Mouse (Mus musculus) testis, adult 2 months (tissue): ENCODE results near the gene Zbtb7a. TPM values are rescaled to one million over a fixed set of nuclear protein-coding genes. Genes with fewer than 3 reads are reported as not detected.

Source experiments
- H3K27ac ChIP-seq: fragments of 200-500 bp; 2 replicates; pipeline ENCODE4 v1.5.1; 2012; ENCODE audit warnings: low read depth, low read length; ENCODE audit not compliant: control insufficient read depth, insufficient read depth
- H3K27me3 ChIP-seq: fragments of 200-500 bp; 2 replicates; pipeline ENCODE4 v1.6.1; 2012; ENCODE audit warnings: mild to moderate bottlenecking, low read length, moderate library complexity; ENCODE audit not compliant: control insufficient read depth, insufficient read depth
- H3K36me3 ChIP-seq: fragments of 200-500 bp; 2 replicates; pipeline ENCODE4 v1.6.1; 2012; ENCODE audit warnings: mild to moderate bottlenecking, low read length; ENCODE audit not compliant: control insufficient read depth, insufficient read depth
- H3K4me1 ChIP-seq: fragments of 200-500 bp; 2 replicates; pipeline ENCODE4 v1.6.1; 2012; ENCODE audit warnings: low read length; ENCODE audit not compliant: control insufficient read depth, insufficient read depth
- H3K4me3 ChIP-seq: fragments of 200-500 bp; 2 replicates; pipeline ENCODE4 v1.5.1; 2012; ENCODE audit warnings: low read depth, mild to moderate bottlenecking, low read length, moderate library complexity, mixed read lengths; ENCODE audit not compliant: control insufficient read depth
- CTCF ChIP-seq: fragments of 200-500 bp; IDR thresholded peaks from 2 replicates; pipeline ENCODE4 v1.5.1; 2012; ENCODE audit warnings: low read depth, mild to moderate bottlenecking, inconsistent platforms, low read length, moderate library complexity; ENCODE audit not compliant: control insufficient read depth, insufficient read depth, insufficient replicate concordance
- POLR2A ChIP-seq: fragments of 200-500 bp; IDR thresholded peaks from 2 replicates; pipeline ENCODE4 v1.6.1; 2012; ENCODE audit warnings: low read depth, mild to moderate bottlenecking, inconsistent platforms, low read length, moderate library complexity; ENCODE audit not compliant: control insufficient read depth
- polyA plus RNA-seq: library from polyadenylated mRNA; depleted of rRNA; stranded (reverse); fragments of >200 nt; gene quantifications from 2 replicates; pipeline ENCODE4 v1.2.3, GENCODE M21; 2012

Gene Zbtb7a
- polyA plus RNA-seq, 1 experiment = 5.6 TPM

DNA sequence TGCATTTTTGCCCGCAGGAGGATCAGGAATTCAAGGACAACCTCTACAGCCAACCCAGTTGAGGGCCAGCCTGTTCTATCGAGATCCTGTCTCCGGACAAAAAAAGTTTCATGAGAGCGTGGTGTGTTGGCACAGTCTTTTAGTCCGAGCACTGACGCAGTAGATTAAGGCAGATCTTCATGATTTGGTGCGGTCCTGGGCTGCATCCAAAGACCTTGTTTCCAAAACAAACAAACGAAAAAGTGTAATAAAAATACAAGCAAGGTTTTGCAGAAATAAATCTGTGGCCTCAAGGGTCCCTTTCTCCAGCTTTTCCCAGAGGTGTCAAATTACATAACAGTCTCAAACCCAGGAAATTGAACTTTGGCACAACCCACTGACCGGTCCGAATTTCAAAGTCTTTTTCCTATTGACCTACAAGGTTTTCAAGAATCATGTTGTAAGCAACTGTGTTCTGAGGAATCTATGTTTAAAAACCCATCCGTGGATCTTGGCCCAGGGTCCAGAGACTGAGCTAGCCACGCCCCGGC is 41.0 kb downstream of the Zbtb7a start:
- peak overlapping the region; percentile 97 for H3K27ac ChIP-seq
- H3K27me3 ChIP-seq = no peaks in the 10 kb centered on the region
- no peaks in the 10 kb centered on the region; the same call in none of the 2 replicates for H3K36me3 ChIP-seq
- no peak for TF ChIP-seq POLR2A
- no peak for TF ChIP-seq CTCF
- H3K4me1 ChIP-seq = peaks cover 24% of the 10 kb centered on the region
- H3K4me3 ChIP-seq = peak overlapping the region; percentile 94

DNA sequence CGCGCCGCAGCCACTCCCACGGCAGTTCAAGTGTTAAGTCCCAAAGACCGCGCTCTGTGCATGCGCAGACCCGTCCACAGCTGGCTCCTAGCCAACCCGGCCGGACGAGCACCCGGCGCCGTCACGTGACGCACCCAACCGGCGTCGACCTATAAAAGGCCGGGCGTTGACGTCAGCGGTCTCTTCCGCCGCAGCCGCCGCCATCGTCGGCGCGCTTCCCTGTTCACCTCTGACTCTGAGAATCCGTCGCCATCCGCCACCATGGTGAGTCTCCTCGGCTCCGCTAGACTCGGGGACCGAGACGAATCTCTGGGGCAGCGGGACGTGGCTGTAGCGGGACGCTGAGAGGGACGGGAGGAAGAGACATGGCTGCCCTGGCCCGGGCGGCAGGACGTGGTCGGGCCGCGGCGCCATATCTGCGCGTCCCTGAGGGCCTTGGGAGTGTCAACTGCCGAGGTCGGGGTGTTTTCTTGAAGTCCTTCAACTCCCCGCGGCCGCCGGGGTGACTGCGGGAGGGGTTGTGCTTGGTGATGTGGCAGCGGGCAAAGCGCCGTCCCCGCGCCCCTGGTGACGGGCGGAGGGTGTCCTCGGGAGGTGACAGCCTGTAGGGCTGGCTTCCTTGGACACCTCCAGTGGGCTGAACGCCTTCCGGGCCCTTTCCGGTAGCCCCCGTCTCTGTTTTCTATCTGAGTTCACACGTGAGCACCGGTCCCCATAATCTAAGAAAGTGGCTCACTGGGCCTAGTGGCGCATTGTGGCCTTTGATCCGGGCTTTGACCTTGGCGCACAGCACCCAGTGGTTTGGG is 41.6 kb downstream of the Zbtb7a start, which contains the start of gene Eef2:
Gene Eef2 (plus strand): TSS at position 166 of the 806 bp plus-strand sequence.
- peaks cover 24% of the 10 kb centered on the region for H3K4me1 ChIP-seq
- no peaks in the 10 kb centered on the region for H3K27me3 ChIP-seq

DNA sequence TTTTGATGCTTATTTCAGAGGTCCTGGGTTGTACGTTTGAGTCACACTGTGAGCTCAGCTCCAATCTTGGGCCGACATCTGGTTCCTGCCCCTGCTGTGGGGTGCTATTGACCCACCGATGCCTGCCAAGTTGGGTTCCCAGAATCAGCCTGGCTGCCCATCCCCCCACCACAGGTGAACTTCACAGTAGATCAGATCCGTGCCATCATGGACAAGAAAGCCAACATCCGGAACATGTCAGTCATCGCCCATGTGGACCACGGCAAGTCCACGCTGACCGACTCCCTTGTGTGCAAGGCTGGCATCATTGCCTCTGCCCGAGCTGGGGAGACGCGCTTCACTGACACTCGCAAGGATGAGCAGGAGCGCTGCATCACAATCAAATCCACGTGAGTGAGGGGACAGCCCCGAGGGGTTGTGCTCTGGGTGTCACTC is 42.5 kb downstream of the Zbtb7a start:
- Histone ChIP-seq H3K4me3 (peak overlapping the region; percentile 94), H3K27ac (peak overlapping the region; percentile 97), H3K27me3 (no peaks in the 10 kb centered on the region), H3K4me1 (peaks cover 27% of the 10 kb centered on the region), H3K36me3 (no peaks in the 10 kb centered on the region; the same call in none of the 2 replicates)
- TF ChIP-seq POLR2A (peak; percentile 24; the same call in 1 of the 2 replicates), CTCF (no peak)

More for the DNA sequence above, 41.6 kb downstream of the Zbtb7a start, which contains the start of gene Eef2:
- peak within 1 kb of the TSS; percentile 97 for H3K27ac ChIP-seq
- TF ChIP-seq CTCF = peak; percentile 2; the same call in 1 of the 2 replicates
- peak; percentile 100 for TF ChIP-seq POLR2A
- H3K36me3 ChIP-seq = no peaks in the 10 kb centered on the region; the same call in none of the 2 replicates
- H3K4me3 ChIP-seq = peak within 1 kb of the TSS; percentile 94

DNA sequence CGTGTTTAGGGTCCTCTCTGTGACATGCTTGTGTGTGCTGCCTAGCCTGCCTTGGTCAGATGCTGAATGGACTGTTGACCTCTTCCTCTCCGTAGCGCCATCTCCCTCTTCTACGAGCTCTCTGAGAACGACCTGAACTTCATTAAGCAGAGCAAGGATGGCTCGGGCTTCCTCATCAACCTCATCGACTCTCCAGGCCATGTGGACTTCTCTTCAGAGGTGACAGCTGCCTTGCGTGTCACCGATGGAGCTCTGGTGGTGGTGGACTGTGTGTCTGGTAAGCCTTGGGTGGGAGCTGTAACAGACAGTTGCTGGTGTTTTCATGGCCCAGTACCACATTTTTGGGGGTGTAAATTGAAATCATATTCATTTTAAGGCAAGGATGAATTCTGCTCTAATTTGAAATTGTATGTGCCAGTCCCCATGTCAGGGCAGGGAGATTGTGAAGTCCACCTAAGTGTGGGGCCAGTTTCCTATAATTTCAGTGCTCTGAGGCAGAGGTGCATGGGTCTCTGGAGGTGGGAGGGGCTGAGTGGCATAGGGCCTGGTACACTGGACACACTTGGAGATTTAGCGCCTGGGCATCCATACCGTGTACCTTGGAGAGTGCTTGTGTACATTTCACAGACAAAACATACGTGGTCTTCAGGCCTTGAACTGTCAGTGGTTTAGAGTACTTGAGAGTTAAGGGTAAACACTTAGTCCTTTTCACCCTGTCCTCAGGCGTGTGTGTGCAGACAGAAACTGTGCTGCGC is 43.1 kb downstream of the Zbtb7a start:
- Histone ChIP-seq H3K27me3 (no peaks in the 10 kb centered on the region), H3K36me3 (no peaks in the 10 kb centered on the region; the same call in none of the 2 replicates), H3K4me1 (peaks cover 22% of the 10 kb centered on the region), H3K4me3 (peak overlapping the region; percentile 94), H3K27ac (no peak overlapping the region; the same call in 1 of the 2 replicates)
- no peak for TF ChIP-seq POLR2A
- TF ChIP-seq CTCF = no peak

DNA sequence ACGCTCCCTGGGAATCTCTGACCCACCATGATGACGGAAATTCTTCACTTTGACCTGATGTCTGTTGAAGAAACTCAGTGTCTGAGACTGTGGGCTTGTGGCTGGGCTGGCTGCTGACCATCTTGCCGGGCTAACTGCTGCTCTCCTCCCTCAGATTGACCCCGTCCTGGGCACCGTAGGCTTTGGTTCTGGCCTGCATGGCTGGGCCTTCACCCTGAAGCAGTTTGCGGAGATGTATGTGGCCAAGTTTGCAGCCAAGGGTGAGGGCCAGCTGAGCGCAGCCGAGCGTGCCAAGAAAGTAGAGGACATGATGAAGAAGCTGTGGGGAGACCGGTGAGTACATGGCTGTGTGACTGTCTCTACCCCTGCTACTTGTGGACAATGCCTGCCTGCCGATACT is 43.9 kb downstream of the Zbtb7a start:
- Histone ChIP-seq H3K27ac (no peak overlapping the region), H3K27me3 (no peaks in the 10 kb centered on the region), H3K36me3 (no peaks in the 10 kb centered on the region; the same call in none of the 2 replicates), H3K4me1 (peaks cover 24% of the 10 kb centered on the region), H3K4me3 (no peak overlapping the region; the same call in 1 of the 2 replicates)
- TF ChIP-seq CTCF = no peak
- no peak for TF ChIP-seq POLR2A

DNA sequence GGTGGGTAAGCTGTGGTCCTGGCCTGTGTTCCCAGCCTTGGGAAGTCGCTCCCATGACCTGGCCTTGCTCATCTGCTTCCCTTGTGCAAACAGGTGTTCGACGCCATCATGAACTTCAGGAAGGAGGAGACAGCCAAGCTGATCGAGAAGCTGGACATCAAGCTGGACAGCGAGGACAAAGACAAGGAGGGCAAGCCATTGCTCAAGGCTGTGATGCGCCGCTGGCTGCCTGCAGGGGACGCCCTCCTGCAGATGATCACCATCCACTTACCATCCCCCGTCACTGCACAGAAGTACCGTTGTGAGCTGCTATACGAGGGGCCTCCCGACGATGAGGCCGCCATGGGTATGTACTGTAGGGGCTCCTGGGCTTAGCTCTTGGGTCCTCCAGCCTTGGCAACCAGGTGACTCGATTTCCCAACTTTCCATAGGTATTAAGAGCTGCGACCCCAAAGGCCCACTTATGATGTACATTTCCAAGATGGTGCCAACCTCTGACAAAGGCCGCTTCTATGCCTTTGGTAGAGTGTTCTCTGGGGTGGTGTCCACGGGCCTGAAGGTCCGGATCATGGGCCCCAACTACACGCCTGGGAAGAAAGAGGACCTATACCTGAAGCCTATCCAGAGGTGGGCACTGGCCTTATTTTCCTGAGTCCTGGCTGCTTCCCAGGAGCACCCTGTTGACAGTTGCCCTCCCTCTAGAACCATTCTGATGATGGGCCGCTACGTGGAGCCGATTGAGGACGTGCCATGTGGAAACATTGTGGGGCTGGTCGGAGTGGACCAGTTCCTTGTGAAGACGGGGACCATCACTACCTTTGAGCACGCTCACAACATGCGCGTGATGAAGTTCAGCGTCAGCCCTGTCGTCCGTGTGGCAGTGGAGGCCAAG is 44.7 kb downstream of the Zbtb7a start:
- H3K4me3 ChIP-seq = no peak overlapping the region
- no peak overlapping the region for H3K27ac ChIP-seq
- H3K36me3 ChIP-seq = no peaks in the 10 kb centered on the region; the same call in none of the 2 replicates
- H3K27me3 ChIP-seq = no peaks in the 10 kb centered on the region
- H3K4me1 ChIP-seq = peaks cover 20% of the 10 kb centered on the region
- TF ChIP-seq POLR2A = no peak
- TF ChIP-seq CTCF = no peak
